Mouse (Mus musculus) T-cell, adult 66 days (primary cell): Measurements from ENCODE around the gene Arhgap22. TPM values are rescaled to one million over a fixed set of nuclear protein-coding genes. Genes with fewer than 3 reads are reported as not detected.

Experiments
- total RNA-seq, 2 experiments: library from RNA; stranded (reverse); gene quantifications; 3 replicates in 1 of 2; 4 replicates in 1 of 2; pipeline ENCODE4 v1.2.4; 2023

The Arhgap22 gene
- total RNA-seq: not detected

GRCm38 (mm10) chr14:33213823-33214766, at the start of gene Arhgap22:
Arhgap22 (plus strand) TSS chr14:33214026.

DNA sequence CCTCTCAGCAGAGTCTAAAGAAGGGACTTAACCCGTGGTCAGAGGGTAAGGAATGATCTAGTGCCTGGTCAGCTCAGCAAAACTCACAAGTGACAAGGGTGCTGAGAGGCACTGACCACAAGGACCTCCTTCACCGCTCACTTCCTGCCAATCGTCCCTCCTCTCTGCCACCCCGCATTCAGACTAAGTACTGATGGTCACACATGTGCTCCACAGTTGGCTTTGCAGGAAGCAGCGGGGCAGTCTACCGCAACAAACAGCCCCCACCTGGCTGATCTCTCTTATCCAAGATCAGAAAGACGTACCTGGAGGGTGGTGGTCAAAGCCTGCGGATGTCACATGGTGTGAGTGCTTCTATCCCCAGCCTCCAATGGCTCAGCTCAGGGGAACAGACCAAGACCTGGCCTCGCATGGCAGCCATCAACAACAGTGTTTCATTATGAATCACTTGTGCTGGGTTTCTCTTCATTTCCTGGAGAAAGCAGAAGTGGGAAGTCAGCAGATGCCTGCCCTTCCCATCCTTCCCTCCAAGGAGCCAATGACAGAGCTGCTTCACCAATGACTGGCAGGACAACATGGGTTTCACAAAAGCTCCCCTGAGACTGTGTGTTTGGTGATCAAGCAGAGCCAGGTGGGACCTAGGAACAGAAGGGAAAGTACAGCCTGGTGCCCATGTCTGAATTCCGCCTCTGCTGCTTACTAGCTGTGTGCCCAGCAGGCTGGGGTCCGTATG, 28.6 kb upstream of the Arhgap22 start, which contains the start of gene Wdfy4:
Gene Wdfy4 (minus strand): TSS at position 441 of the 733 bp plus-strand sequence.

Other genes with a start within 250 kb of the Arhgap22 start
- not detected for gene Lrrc18, start 222.6 kb upstream of the Arhgap22 start, total RNA-seq
- gene Wdfy4, start 28.5 kb upstream of the Arhgap22 start, total RNA-seq: 1 to 10 TPM; 1.3 to 7.1 TPM
- gene Mapk8, start 233.1 kb downstream of the Arhgap22 start, total RNA-seq: 10 to 100 TPM; 36.4 to 40.9 TPM